Mouse (Mus musculus) CH12.LX (cell line): ENCODE measurements around the gene Serp2. TPM values are rescaled to one million over a fixed set of nuclear protein-coding genes. Genes with fewer than 3 reads are reported as not detected.

ENCODE experiments used
- DNase-seq: peaks from one replicate; pipeline ENCODE4 v3.0.0-alpha.2; 2013; ENCODE audit errors: extremely low read depth
- H3K27ac ChIP-seq: 2 replicates; pipeline ENCODE4 v1.5.1; 2012; ENCODE audit warnings: low read depth, mild to moderate bottlenecking, control low read depth, moderate library complexity; ENCODE audit not compliant: insufficient read depth
- H3K27me3 ChIP-seq: replicated peaks from 2 replicates; pipeline ENCODE3; 2012; ENCODE audit warnings: inconsistent platforms
- H3K36me3 ChIP-seq, 2 experiments: replicated peaks in 1 of 2; 2 replicates each; pipeline versions ENCODE3 to v1.6.1; 2012; ENCODE audit warnings: inconsistent platforms in 1 of 2, low read length in 1 of 2, mild to moderate bottlenecking in 1 of 2, mixed read lengths in 1 of 2, moderate library complexity in 1 of 2; ENCODE audit not compliant: control insufficient read depth in 1 of 2, insufficient read depth in 1 of 2
- H3K4me1 ChIP-seq, 2 experiments: 2 replicates each; pipeline ENCODE4 v1.6.1; 2012; ENCODE audit warnings: inconsistent platforms in 1 of 2, moderate library complexity in 1 of 2; ENCODE audit not compliant: insufficient read depth in 2 of 2, control insufficient read depth in 1 of 2
- H3K4me2 ChIP-seq: 2 replicates; pipeline ENCODE4 v1.6.1; 2012; ENCODE audit warnings: low read depth, mild to moderate bottlenecking, control low read depth; ENCODE audit not compliant: poor library complexity, insufficient read depth, severe bottlenecking
- H3K4me3 ChIP-seq, 3 experiments: fragments of 150-350 bp in 1 of 3; sonication (generic) in 1 of 3; replicated peaks in 1 of 3; 2 replicates each; pipeline versions ENCODE3 to v1.5.1; 2011 to 2012; ENCODE audit warnings: low read depth in 2 of 3, low read length in 2 of 3, mild to moderate bottlenecking in 2 of 3, moderate library complexity in 2 of 3, control low read depth in 1 of 3, improper control_type of control experiment in 1 of 3, inconsistent platforms in 1 of 3, mixed read lengths in 1 of 3; ENCODE audit not compliant: poor library complexity in 1 of 3
- H3K79me2 ChIP-seq: replicated peaks from 2 replicates; pipeline ENCODE4 v1.6.1; 2012; ENCODE audit warnings: mild to moderate bottlenecking, moderate library complexity; ENCODE audit not compliant: control insufficient read depth, poor library complexity, insufficient read depth, severe bottlenecking; ENCODE audit errors: extremely low read depth
- H3K9ac ChIP-seq: 2 replicates; pipeline ENCODE4 v1.6.1; 2012; ENCODE audit warnings: low read depth, mild to moderate bottlenecking, control low read depth, moderate library complexity; ENCODE audit not compliant: insufficient read depth
- H3K9me3 ChIP-seq: replicated peaks from 2 replicates; pipeline ENCODE3; 2012; ENCODE audit warnings: low read length, inconsistent platforms, mixed read lengths
- BHLHE40 ChIP-seq: IDR thresholded peaks from 2 replicates; pipeline ENCODE4 v1.6.1; 2011; ENCODE audit warnings: mild to moderate bottlenecking, low read depth, low read length, improper control_type of control experiment
- CHD2 ChIP-seq: IDR thresholded peaks from 2 replicates; pipeline ENCODE4 v1.6.1; 2011; ENCODE audit warnings: low read length, improper control_type of control experiment
- CTCF ChIP-seq, 2 experiments: IDR thresholded peaks in 1 of 2; conservative IDR thresholded peaks in 1 of 2; 2 replicates each; pipeline ENCODE4 v1.5.1; 2011 to 2012; ENCODE audit warnings: low read depth in 2 of 2, low read length in 2 of 2, improper control_type of control experiment in 1 of 2, inconsistent platforms in 1 of 2, mild to moderate bottlenecking in 1 of 2, moderate library complexity in 1 of 2
- E2F4 ChIP-seq: IDR thresholded peaks from 2 replicates; pipeline ENCODE4 v1.6.1; 2011; ENCODE audit warnings: low read depth, low read length, improper control_type of control experiment; ENCODE audit not compliant: insufficient replicate concordance
- GABPA ChIP-seq: IDR thresholded peaks from 2 replicates; pipeline ENCODE4 v1.6.1; 2012; ENCODE audit warnings: low read depth, low read length, improper control_type of control experiment, inconsistent platforms; ENCODE audit not compliant: insufficient replicate concordance
- IRF4 ChIP-seq: IDR thresholded peaks from 2 replicates; pipeline ENCODE4 v1.6.1; 2014; ENCODE audit warnings: low read depth, mild to moderate bottlenecking, inconsistent platforms, low read length, improper control_type of control experiment
- JUN ChIP-seq: IDR thresholded peaks from 2 replicates; pipeline ENCODE4 v1.6.1; 2011; ENCODE audit warnings: low read depth, mild to moderate bottlenecking, low read length, improper control_type of control experiment, moderate library complexity; ENCODE audit not compliant: insufficient read depth
- KAT2A ChIP-seq: IDR thresholded peaks from 2 replicates; pipeline ENCODE4 v1.6.1; 2012; ENCODE audit warnings: low read length, improper control_type of control experiment, inconsistent platforms; ENCODE audit not compliant: insufficient replicate concordance
- MAX ChIP-seq: IDR thresholded peaks from 2 replicates; pipeline ENCODE4 v1.6.1; 2011; ENCODE audit warnings: low read length, improper control_type of control experiment
- MXI1 ChIP-seq: IDR thresholded peaks from 2 replicates; pipeline ENCODE4 v1.6.1; 2011; ENCODE audit warnings: mild to moderate bottlenecking, low read depth, low read length, improper control_type of control experiment
- NELFE ChIP-seq: IDR thresholded peaks from 2 replicates; pipeline ENCODE4 v1.6.1; 2011; ENCODE audit warnings: low read depth, low read length, improper control_type of control experiment
- NRF1 ChIP-seq: IDR thresholded peaks from 2 replicates; pipeline ENCODE4 v1.6.1; 2014; ENCODE audit warnings: low read depth, mild to moderate bottlenecking, inconsistent platforms, low read length, improper control_type of control experiment, moderate library complexity
- POLR2A ChIP-seq: IDR thresholded peaks from 2 replicates; pipeline ENCODE4 v1.6.1; 2011; ENCODE audit warnings: low read depth, mild to moderate bottlenecking, improper control_type of control experiment, low read length
- POLR2AphosphoS2 ChIP-seq: IDR thresholded peaks from 2 replicates; pipeline ENCODE4 v1.6.1; 2011; ENCODE audit warnings: low read depth, low read length, improper control_type of control experiment
- RCOR1 ChIP-seq: conservative IDR thresholded peaks from 2 replicates; pipeline ENCODE4 v1.6.1; 2012; ENCODE audit warnings: low read depth, mild to moderate bottlenecking, inconsistent platforms, low read length, improper control_type of control experiment
- SIN3A ChIP-seq: IDR thresholded peaks from 2 replicates; pipeline ENCODE4 v1.6.1; 2012; ENCODE audit warnings: low read length, improper control_type of control experiment, inconsistent platforms
- SMC3 ChIP-seq: IDR thresholded peaks from 2 replicates; pipeline ENCODE4 v1.6.1; 2011; ENCODE audit warnings: low read depth, low read length, improper control_type of control experiment
- USF2 ChIP-seq: conservative IDR thresholded peaks from 2 replicates; pipeline ENCODE4 v1.6.1; 2011; ENCODE audit warnings: low read depth, low read length, improper control_type of control experiment
- ZC3H11A ChIP-seq: IDR thresholded peaks from 2 replicates; pipeline ENCODE4 v1.6.1; 2012; ENCODE audit warnings: low read depth, mild to moderate bottlenecking, inconsistent platforms, low read length, improper control_type of control experiment
- ZKSCAN1 ChIP-seq: IDR thresholded peaks from 2 replicates; pipeline ENCODE4 v1.6.1; 2012; ENCODE audit warnings: low read depth, inconsistent platforms, low read length, improper control_type of control experiment, borderline replicate concordance
- dilution Hi-C: fragments of 300-500 bp; cut with MboI; formaldehyde crosslinking; loops from 2 replicates; pipeline ENCODE4 v1.14.3; 2020; ENCODE audit warnings: low sequenced_read_pairs; ENCODE audit not compliant: extremely low pct_unique_long_range_greater_than_20kb, extremely low pct_ligation_motif_present
- in situ Hi-C: fragments of 300-500 bp; cut with MboI; formaldehyde crosslinking; loops from 3 replicates; pipeline ENCODE4 v1.14.3; 2019; ENCODE audit warnings: low sequenced_read_pairs, low pct_ligation_motif_present, low pct_unique_long_range_greater_than_20kb, mixed read lengths
- polyA plus RNA-seq: library from polyadenylated mRNA; unstranded; fragments of >175 nt; gene quantifications from 2 replicates; pipeline ENCODE4 v1.2.1, GENCODE M21; 2012; ENCODE audit warnings: low read depth; ENCODE audit not compliant: insufficient read length
- total RNA-seq, 2 experiments: library from RNA; depleted of rRNA; stranded (reverse); fragments of 300-350 nt in 1 of 2; fragments of >200 nt in 1 of 2; gene quantifications; 2 replicates each; pipeline ENCODE4 v1.2.3; 2012 to 2014

Serp2 gene
- total and polyA plus RNA-seq, 3 experiments, result not detected

DNA sequence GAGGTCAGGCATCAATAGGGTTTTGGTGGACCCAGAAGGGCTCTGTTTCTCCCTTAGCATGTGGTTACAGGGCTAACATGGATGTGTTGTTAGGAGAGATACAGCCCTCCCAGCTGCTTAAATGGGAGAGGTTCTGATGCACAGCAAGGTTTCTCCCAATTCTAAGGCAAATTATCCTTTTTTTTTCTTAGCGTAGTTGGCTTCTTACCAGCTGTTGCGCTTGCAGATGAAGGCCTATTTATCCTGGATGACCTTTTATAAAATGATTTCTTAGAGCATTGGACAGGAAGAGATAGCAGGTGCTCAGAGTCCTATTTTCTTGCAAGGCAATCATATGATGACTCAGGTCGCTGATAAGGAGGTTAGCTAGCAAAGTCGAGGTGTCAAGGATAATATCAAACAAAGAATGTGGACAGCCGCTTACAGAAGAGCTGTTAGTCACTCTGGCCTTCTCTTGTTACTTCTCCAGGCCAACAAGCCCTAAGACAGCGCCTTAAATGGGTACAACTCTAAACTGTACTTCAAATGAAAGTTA lies 37.7 kb upstream of the Serp2 start:
- Histone ChIP-seq H3K27ac (no peak overlapping the region), H3K9me3 (no peaks in the 10 kb centered on the region), H3K36me3 (no peaks in the 10 kb centered on the region), H3K9ac (no peak overlapping the region), H3K4me2 (no peak overlapping the region), H3K27me3 (no peaks in the 10 kb centered on the region), H3K4me1 (peaks cover 0 to 12% of the 10 kb centered on the region in 2 experiments; a peak in 2 of 4 replicates), H3K4me3 (no peak overlapping the region), H3K79me2 (no peaks in the 10 kb centered on the region)
- in situ Hi-C loops (no loop called here), dilution Hi-C loops (no loop called here)
- TF ChIP-seq JUN (no peak), MAX (no peak), POLR2AphosphoS2 (no peak), KAT2A (no peak), E2F4 (no peak), USF2 (no peak)
- no peak for DNase-seq

GRCm38 (mm10) chr14:76593630-76594193 lies 37.0 kb upstream of the Serp2 start:
- in situ Hi-C loops, result no loop called here
- Histone ChIP-seq H3K27me3 (no peaks in the 10 kb centered on the region), H3K36me3 (no peaks in the 10 kb centered on the region), H3K9ac (no peak overlapping the region), H3K4me1 (peaks cover 0 to 8% of the 10 kb centered on the region in 2 experiments; a peak in 2 of 4 replicates), H3K4me3 (no peak overlapping the region), H3K27ac (no peak overlapping the region), H3K79me2 (no peaks in the 10 kb centered on the region), H3K9me3 (no peaks in the 10 kb centered on the region), H3K4me2 (no peak overlapping the region)
- TF ChIP-seq E2F4, result no peak
- no peak for TF ChIP-seq RCOR1
- no peak for TF ChIP-seq CTCF (conservative IDR thresholded peaks at IDR 0.05 in 1 of 2, IDR thresholded peaks at IDR 0.05 in 1 of 2; ENCODE audit: low read depth in 2 of 2, low read length in 2 of 2)
- no peak for TF ChIP-seq BHLHE40
- TF ChIP-seq ZKSCAN1, result no peak
- TF ChIP-seq GABPA, result no peak
- no peak for TF ChIP-seq CHD2
- TF ChIP-seq POLR2A, result no peak
- no peak for TF ChIP-seq POLR2AphosphoS2
- no peak for TF ChIP-seq NRF1
- TF ChIP-seq ZC3H11A, result no peak
- no peak for TF ChIP-seq SMC3
- TF ChIP-seq NELFE, result no peak
- no peak for TF ChIP-seq IRF4
- TF ChIP-seq JUN, result no peak
- no peak for TF ChIP-seq MXI1
- no peak for TF ChIP-seq SIN3A
- dilution Hi-C loops, result no loop called here
- DNase-seq, result no peak
